Mouse (Mus musculus): ENCODE measurements around the gene Smbd1. TPM values are rescaled to one million over a fixed set of nuclear protein-coding genes. Genes with fewer than 3 reads are reported as not detected.

The Smbd1 gene
- polyA plus RNA-seq, 1 experiment from 2014 or later = not detected

Other genes with a start within 250 kb of the Smbd1 start
- gene Tfrc, start 201.6 kb downstream of the Smbd1 start, polyA plus RNA-seq (2014; fragmentation: Nextera tagmentation; extraction: Ambion mirVana) = 60.5 and 73.2 TPM in 2 replicates
- 13.1 and 17.1 TPM in 2 replicates for gene Tnk2, start 166.6 kb downstream of the Smbd1 start, polyA plus RNA-seq (2014; fragmentation: Nextera tagmentation; extraction: Ambion mirVana)
- 8.7 and 8.8 TPM in 2 replicates for gene Muc4, start 74.6 kb downstream of the Smbd1 start, polyA plus RNA-seq (2014; fragmentation: Nextera tagmentation; extraction: Ambion mirVana)
- 0.25 TPM in 1 of 2 replicates, not detected in the other for gene Muc20, start 13.0 kb downstream of the Smbd1 start, polyA plus RNA-seq (2014; fragmentation: Nextera tagmentation; extraction: Ambion mirVana)
- gene Fyttd1, start 67.0 kb upstream of the Smbd1 start, polyA plus RNA-seq (2014; fragmentation: Nextera tagmentation; extraction: Ambion mirVana) = 132 and 137 TPM in 2 replicates
- 17.8 and 18.8 TPM in 2 replicates for gene Rubcn, start 67.3 kb upstream of the Smbd1 start, polyA plus RNA-seq (2014; fragmentation: Nextera tagmentation; extraction: Ambion mirVana)
- 31.1 and 34.1 TPM in 2 replicates for gene Lrch3, start 103.6 kb upstream of the Smbd1 start, polyA plus RNA-seq (2014; fragmentation: Nextera tagmentation; extraction: Ambion mirVana)
- 2.6 and 2.7 TPM in 2 replicates for gene Iqcg, start 245.7 kb upstream of the Smbd1 start, polyA plus RNA-seq (2014; fragmentation: Nextera tagmentation; extraction: Ambion mirVana)
- gene Rpl35a, start 246.0 kb upstream of the Smbd1 start, polyA plus RNA-seq (2014; fragmentation: Nextera tagmentation; extraction: Ambion mirVana) = 1,070 and 1,136 TPM in 2 replicates